Mouse (Mus musculus): ENCODE data around the gene Cwc25.
"Not testable (repeated sequence)": the region's sequence is repeated elsewhere in the genome, so short reads cannot be mapped to it uniquely, and the experiment has no call there.

The Cwc25 gene

GRCm38 (mm10) chr11:97800691-97801408 is 34.5 kb upstream of the Cwc25 start:
- DNase-seq, result peak; percentile 94

- DNase-seq, result peak; percentile 85
Measured at GRCm38 (mm10) chr11:97799994-97800690, 33.8 kb upstream of the Cwc25 start.

GRCm38 (mm10) chr11:97799146-97799993 is 33.0 kb upstream of the Cwc25 start:
- peak; percentile 89 for DNase-seq

GRCm38 (mm10) chr11:97798782-97799145 is 32.4 kb upstream of the Cwc25 start, which contains the start of gene Lasp1:
Gene Lasp1, plus strand, starts transcription at chr11:97799000.
- peak; percentile 90 for DNase-seq

- no peak for DNase-seq
Measured at GRCm38 (mm10) chr11:97798083-97798435, 31.7 kb upstream of the Cwc25 start.

- DNase-seq, result no peak
Measured at GRCm38 (mm10) chr11:97797369-97798082, 31.2 kb upstream of the Cwc25 start.

- DNase-seq, result peak; percentile 82
Measured at GRCm38 (mm10) chr11:97796910-97797309, 30.6 kb upstream of the Cwc25 start.

- peak; percentile 84 for DNase-seq
Measured at GRCm38 (mm10) chr11:97793165-97793564, 26.8 kb upstream of the Cwc25 start.

GRCm38 (mm10) chr11:97790778-97791438 is 24.6 kb upstream of the Cwc25 start:
- not testable (repeated sequence) for DNase-seq

- DNase-seq, result no peak
Measured at GRCm38 (mm10) chr11:97789727-97790126, 23.4 kb upstream of the Cwc25 start.

GRCm38 (mm10) chr11:97787961-97788360 is 21.6 kb upstream of the Cwc25 start:
- no peak for DNase-seq

GRCm38 (mm10) chr11:97782564-97782895 is 16.2 kb upstream of the Cwc25 start:
- DNase-seq, result no peak

- DNase-seq, result peak; percentile 99
Measured at GRCm38 (mm10) chr11:97781832-97782563, 15.6 kb upstream of the Cwc25 start, which contains the start of gene Rpl23. Gene Rpl23, minus strand, starts transcription at chr11:97782437.

- no peak for DNase-seq
Measured at GRCm38 (mm10) chr11:97781478-97781831, 15.1 kb upstream of the Cwc25 start.

GRCm38 (mm10) chr11:97779968-97780701 is 13.8 kb upstream of the Cwc25 start:
- DNase-seq, result no peak

GRCm38 (mm10) chr11:97778918-97779317 is 12.6 kb upstream of the Cwc25 start:
- DNase-seq, result no peak

- DNase-seq, result peak; percentile 43
Measured at GRCm38 (mm10) chr11:97777129-97777529, 10.8 kb upstream of the Cwc25 start.

GRCm38 (mm10) chr11:97776497-97777128 is 10.3 kb upstream of the Cwc25 start:
- DNase-seq, result no peak

GRCm38 (mm10) chr11:97775808-97776496 is 9.6 kb upstream of the Cwc25 start, which contains the start of gene 1700001P01Rik:
Gene 1700001P01Rik, minus strand, starts transcription at chr11:97775918.
- no peak for DNase-seq

- DNase-seq, result no peak
Measured at GRCm38 (mm10) chr11:97775186-97775585, 8.8 kb upstream of the Cwc25 start.

All from kidney, adult 9 months (tissue).